Mouse (Mus musculus): ENCODE data around the gene Hnf4a.
"Not testable (repeated sequence)": the region's sequence is repeated elsewhere in the genome, so short reads cannot be mapped to it uniquely, and the experiment has no call there.

GRCm38 (mm10) chr2:163461307-163461706 is 45.3 kb upstream of the Hnf4a start:
- TF ChIP-seq CTCF (IDR thresholded peaks at IDR 0.05; ENCODE audit: control insufficient read depth, insufficient read depth, insufficient read length); MAX (IDR thresholded peaks at IDR 0.05): not testable (repeated sequence)

Data from C2C12 (cell line).